In the genomic region with DNA sequence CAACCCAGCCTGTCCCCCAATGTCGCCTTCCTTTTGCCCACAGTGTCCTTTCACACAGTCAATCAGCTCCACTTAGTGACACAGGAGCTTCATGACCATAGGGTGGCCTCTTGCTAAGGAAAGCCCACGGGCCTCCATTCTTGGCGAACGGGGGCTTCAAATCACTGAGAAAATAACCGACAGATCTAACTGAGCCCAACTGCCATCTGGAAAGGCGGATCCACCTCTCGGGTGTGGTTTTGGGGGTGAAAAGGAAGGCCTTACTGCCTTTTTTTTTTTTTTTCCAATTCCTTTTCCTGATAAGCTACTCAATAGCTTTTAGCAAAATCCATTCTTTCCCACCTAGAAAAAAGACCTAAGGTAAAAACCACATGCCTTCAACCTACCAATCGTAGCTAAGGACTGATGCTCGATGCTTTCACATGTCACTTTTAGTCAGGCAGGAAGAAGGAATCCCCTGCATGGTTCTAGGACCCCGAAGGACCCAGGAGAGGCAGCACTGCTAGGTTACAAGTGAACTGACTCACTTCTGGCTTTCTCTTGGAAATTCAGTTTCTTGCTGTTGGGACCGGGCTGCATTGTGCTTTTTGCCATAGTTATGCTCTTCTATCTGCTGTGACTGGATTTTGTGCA, we compare ENCODE assay signal across 38 mouse cellular contexts. TPM values are rescaled to one million over a fixed set of nuclear protein-coding genes. Genes with fewer than 3 reads are reported as not detected.
"Had no signal": no experiment of that assay in that cellular context is flagged by ENCODE, and none has a peak within 500 bp of the region (broad histone marks: within the 10 kb centered on the region; RNA-seq: fewer than 3 reads in every experiment).

No protein-coding gene starts in this region.

- H3K27me3 ChIP-seq: heart, embryonic 13.5 days; heart, embryonic 15.5 days; hindbrain, embryonic 12.5 days; intestine, embryonic 15.5 days; limb, embryonic 12.5 days; liver, embryonic 13.5 days had no signal

- H3K9ac ChIP-seq: heart, embryonic 13.5 days; heart, embryonic 15.5 days; hindbrain, embryonic 12.5 days; hindbrain, embryonic 14.5 days; intestine, embryonic 15.5 days; limb, embryonic 12.5 days; liver, embryonic 13.5 days had no signal

- H3K27ac ChIP-seq: heart, adult 2 months; heart, embryonic 13.5 days; heart, embryonic 15.5 days; hindbrain, embryonic 10.5 days; hindbrain, embryonic 12.5 days; hindbrain, embryonic 14.5 days; intestine, embryonic 15.5 days; layer of hippocampus, adult 2 months; left cerebral cortex, adult 2 months; limb, embryonic 10.5 days; limb, embryonic 12.5 days; liver, embryonic 13.5 days had no signal

- H3K9me3 ChIP-seq: heart, embryonic 13.5 days; heart, embryonic 15.5 days; hindbrain, embryonic 10.5 days; hindbrain, embryonic 12.5 days; intestine, embryonic 15.5 days; limb, embryonic 10.5 days; limb, embryonic 12.5 days; liver, embryonic 13.5 days had no signal

- H3K36me3 ChIP-seq: hindbrain, embryonic 10.5 days; hindbrain, embryonic 12.5 days; intestine, embryonic 15.5 days; limb, embryonic 10.5 days; limb, embryonic 12.5 days; liver, embryonic 13.5 days had no signal

- H3K4me3 ChIP-seq: heart, adult 2 months; heart, embryonic 13.5 days; heart, embryonic 15.5 days; hindbrain, embryonic 10.5 days; hindbrain, embryonic 12.5 days; intestine, embryonic 15.5 days; layer of hippocampus, adult 2 months; left cerebral cortex, adult 2 months; limb, embryonic 10.5 days; limb, embryonic 12.5 days; liver, embryonic 13.5 days had no signal

- DNase-seq: gastrocnemius, postnatal 10 days; gastrocnemius, postnatal 25 days; heart, adult 11 months; heart, adult 2 months; heart, postnatal 4 days; kidney, adult 18-20 months; kidney, adult 8-10 months; kidney, postnatal 10 days; kidney, postnatal 25 days; kidney, postnatal 4 days; liver; liver, embryonic 13.5 days had no signal

- ATAC-seq: hindbrain, embryonic 16.5 days; inflammation-experienced regulatory T-cells, adult 6 months; intestine, embryonic 15.5 days; intestine, postnatal 0 days had no signal

- H3K4me2 ChIP-seq: heart, embryonic 11.5 days; heart, embryonic 13.5 days; heart, embryonic 15.5 days; hindbrain, embryonic 12.5 days; hindbrain, embryonic 14.5 days; intestine, embryonic 15.5 days; limb, embryonic 12.5 days; liver, embryonic 11.5 days; liver, embryonic 13.5 days had no signal

- H3K4me1 ChIP-seq: heart, embryonic 13.5 days; heart, embryonic 15.5 days; hindbrain, embryonic 10.5 days; hindbrain, embryonic 12.5 days; intestine, embryonic 15.5 days; limb, embryonic 10.5 days; limb, embryonic 12.5 days; liver, embryonic 13.5 days had no signal

RNA-seq across cellular contexts. Expression of a gene that starts 28.1 kb away (rescaled TPM):
- total RNA-seq: gastrocnemius, adult 18-20 months; gastrocnemius, postnatal 10 days; gastrocnemius, postnatal 25 days; heart, adult 2 months; heart, postnatal 25 days; heart, postnatal 4 days; layer of hippocampus, adult 2 months; layer of hippocampus, postnatal 10 days; layer of hippocampus, postnatal 25 days; left cerebral cortex, adult 2 months; left cerebral cortex, postnatal 14 days; left cerebral cortex, postnatal 36 days had no signal
- polyA plus RNA-seq: gonadal fat pad, adult 2 months; heart, adult 2 months; heart, embryonic 11.5 days; heart, embryonic 13.5 days; heart, embryonic 15.5 days; heart, postnatal 0 days; hindbrain, embryonic 10.5 days; hindbrain, embryonic 12.5 days; hindbrain, embryonic 14.5 days; hindbrain, embryonic 16.5 days; inflammation-experienced regulatory T-cells, adult 6 months; intestine, embryonic 15.5 days; intestine, postnatal 0 days; kidney, embryonic 14.5 days; kidney, embryonic 16.5 days; limb, embryonic 10.5 days; limb, embryonic 12.5 days; limb, embryonic 14.5 days; liver, embryonic 11.5 days; liver, embryonic 13.5 days had no signal
